Mouse (Mus musculus) erythroblast, embryonic 14.5 days (primary cell): ENCODE data around the gene Nme3.

Experiments
- GATA1 ChIP-seq: IDR thresholded peaks from 2 replicates; pipeline ENCODE4 v1.6.1; 2012; ENCODE audit warnings: low read length, inconsistent platforms, mixed read lengths
- TAL1 ChIP-seq: IDR thresholded peaks from 3 replicates; pipeline ENCODE4 v1.6.1; 2012; ENCODE audit warnings: low read length, inconsistent platforms, mixed read lengths

DNA sequence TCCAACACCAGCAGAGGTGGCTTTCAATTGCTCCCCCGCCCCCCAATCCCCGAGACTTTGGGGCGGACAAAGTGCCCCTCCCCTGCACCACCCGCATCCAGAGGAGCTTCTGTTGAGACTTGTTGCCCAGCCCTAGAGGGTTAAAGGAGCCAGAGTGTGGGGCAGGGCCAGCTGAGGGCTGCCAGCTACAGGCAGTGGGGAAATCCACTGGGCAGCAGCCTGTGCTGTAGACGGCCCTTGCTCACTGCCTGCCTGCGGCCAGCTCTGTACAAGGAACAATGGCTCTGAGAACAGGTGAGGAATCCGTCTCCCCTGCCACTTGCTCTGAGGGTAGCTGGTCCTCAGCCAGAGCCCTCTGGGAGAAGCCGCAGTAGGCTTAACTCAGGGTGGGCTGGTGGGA, 17.8 kb upstream of the Nme3 start:
- no peak for TF ChIP-seq GATA1
- no peak for TF ChIP-seq TAL1
